Mouse (Mus musculus): Measurements from ENCODE around the gene Six2.

GRCm38 (mm10) chr17:85731329-85731728 lies 43.3 kb upstream of the Six2 start:
- TF ChIP-seq CTCF (IDR thresholded peaks at IDR 0.05; ENCODE audit: insufficient read depth, low read length) (no peak), POLR2A (IDR thresholded peaks at IDR 0.05; ENCODE audit: borderline replicate concordance, extremely low read depth, low read depth, low read length) (no peak)
